Mouse (Mus musculus) yolk sac, embryonic 10.5 days (tissue): ENCODE data around the gene Cops7a.

Source experiments
- DNase-seq: peaks from one replicate; pipeline ENCODE4 v3.0.0-alpha.2; 2017; ENCODE audit warnings: low spot score

Cops7a gene

DNA sequence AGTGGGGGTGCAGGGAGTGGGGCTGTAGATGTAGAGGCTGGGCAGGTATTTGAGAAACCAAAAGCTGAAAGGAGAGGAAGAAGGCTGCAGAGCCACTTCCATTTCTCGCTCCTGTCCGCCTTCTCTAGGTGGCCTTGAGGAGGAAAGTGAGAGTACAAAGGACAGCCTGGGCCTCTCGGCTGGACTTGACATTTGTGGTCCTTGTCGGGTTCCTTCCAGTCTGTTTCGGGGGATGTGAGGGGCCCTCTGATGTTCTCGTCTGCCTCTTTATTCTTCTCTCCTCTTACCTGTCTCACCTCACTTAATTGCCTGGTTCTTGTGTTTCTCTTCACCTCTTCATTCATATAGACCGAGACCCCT lies 47.0 kb downstream of the Cops7a start:
- DNase-seq = no peak

DNA sequence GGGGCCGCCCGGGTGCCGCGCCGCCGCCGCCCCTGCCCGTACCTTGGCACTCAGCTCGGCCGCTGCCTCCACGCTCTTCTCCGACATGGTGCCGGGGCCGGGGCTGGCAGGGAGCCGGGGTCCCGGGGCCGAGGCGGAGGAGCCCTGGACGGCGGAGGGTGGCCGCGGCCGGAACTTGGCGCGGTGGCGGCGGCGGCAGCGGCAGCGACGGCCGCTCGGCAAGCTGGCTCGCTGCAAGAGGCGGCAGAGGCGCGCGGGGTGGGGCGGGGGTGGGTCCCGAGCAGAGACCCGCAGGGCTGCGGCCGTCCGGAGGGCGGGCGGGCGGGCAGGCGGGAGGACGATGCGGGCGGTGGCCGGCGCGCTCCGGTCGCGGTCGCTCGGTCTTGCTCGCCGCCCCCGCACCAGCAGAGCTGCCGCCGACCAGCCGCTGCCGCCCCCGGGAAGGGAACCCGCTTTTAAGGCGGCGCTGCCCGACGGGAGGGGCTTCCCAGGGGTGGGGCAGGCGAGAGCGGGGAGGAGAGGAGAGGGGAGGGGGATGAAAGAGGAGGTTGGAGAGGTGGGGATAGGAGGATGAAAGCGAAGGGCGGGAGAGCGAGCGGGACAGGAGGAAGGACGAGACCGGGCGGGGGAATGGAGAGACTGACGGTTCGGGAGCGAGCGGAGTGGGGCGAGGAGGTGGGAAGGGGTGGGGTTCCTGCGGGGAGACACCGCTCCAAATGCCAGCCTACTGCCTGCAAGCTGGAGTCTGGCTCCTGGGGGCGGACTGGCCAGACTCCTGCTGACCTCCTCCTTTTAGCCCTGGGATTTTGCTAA lies 47.6 kb downstream of the Cops7a start:
- DNase-seq = peak; percentile 98

DNA sequence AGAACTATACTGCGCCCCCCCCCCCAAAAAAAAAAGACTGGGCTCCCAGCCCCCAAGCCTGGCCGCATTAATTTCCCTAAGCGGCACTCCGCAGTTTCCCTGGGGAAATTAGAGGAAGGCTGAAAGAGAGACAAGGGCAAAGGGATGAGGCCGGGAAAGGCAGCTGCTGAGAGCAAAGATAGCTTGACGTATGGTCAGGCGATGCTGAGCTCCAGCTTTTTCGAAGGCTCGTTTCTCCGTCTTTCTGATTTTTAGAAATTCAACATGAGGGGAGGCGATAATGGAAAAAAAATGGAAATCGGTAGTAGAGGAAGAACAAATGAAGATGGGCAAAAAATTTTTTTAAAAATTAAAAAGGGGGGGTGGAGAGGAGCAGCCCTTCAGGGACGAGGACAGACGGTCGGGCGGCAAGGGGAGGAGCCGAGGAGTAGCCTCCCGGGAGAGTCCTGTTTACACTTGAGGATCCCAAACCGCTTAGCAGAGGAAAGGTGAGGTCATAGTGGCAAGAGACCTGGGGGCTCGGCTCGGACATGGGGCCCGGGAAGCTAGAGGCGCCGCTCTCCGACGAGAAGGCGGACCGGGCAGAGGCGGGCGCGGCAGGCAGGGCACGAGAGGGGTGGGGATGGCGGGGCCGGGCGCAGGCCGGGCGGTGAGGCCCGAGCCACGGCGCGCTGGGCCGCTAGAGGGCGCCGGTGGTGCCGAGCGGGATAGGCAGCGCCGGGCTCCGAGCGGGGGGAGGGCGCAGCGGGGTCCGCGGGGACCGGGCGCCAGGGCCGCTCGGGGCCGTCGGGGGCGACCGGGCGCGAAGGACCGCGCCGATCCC lies 48.4 kb downstream of the Cops7a start:
- DNase-seq = peak; percentile 87

DNA sequence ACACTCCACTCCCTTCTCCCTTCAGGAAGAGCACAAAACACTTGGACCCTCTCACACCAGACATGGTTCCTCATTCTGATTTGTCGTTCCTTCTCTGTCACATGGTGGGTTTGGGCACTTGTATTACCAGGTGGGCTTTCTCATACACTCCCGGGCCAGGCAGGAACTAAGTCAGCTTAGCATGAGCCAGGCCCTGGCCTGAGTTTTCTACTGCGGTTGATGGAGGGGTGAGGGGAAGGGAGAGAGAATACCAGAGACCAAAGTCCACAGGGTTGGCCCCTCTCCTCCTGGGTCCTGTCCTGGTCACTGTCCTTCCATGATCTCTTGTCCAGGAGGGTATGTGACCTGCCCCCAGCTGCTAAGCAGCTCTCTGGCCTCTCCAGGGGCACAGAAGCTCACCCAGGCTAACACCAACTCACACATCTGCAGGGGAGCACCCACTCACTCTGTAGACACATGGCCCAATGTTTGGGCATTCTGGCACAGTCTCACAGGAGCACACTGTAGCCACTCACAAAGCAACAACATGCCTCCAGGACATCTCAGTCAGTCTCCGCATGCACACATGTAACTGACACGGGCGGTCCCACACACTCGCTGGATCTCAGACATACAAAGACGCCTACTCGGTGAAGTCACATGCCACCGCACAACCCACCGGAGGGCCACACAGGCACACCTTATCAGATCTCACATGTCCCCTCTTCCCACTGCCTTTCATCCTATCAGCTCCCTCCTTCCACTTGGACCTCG lies 49.2 kb downstream of the Cops7a start:
- DNase-seq = peak; percentile 77

DNA sequence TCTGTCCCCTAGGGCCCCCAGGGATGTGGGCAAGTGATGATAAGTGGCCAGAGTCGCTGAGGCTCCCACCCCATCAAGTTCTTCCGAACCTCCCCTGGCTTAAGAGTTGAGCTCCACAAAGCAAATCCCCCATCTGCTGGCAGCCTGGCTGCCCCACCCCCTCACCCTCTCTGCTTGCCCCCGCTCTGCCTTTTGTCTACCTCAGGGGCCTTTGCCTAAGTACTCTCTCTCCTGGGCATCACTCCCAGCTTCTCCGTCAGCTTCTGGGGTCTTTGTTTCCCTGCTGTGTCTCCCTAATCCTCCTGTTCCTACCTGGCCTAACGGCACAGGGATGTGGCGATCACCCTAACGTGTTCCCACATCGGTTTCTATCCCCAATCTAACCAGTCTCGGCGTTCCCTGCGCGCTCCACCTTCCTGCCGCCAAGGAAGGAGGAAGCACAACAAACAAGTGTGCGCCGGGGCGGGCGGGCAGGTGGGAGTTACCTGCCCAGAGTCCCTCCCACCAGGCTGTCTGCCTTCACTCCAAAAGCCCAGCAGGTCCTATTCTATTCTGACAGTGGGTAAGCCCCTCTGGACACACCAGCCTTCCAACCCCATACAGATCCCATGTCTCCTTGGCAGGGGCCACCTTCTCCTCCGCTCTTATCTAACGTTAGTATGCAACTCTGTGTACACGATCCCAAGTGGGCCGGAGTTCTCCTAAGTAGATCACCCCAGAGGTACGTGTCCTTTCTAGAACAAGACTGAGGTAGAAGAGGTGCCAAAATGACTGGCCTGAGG lies 50.0 kb downstream of the Cops7a start:
- DNase-seq = peak; percentile 73

DNA sequence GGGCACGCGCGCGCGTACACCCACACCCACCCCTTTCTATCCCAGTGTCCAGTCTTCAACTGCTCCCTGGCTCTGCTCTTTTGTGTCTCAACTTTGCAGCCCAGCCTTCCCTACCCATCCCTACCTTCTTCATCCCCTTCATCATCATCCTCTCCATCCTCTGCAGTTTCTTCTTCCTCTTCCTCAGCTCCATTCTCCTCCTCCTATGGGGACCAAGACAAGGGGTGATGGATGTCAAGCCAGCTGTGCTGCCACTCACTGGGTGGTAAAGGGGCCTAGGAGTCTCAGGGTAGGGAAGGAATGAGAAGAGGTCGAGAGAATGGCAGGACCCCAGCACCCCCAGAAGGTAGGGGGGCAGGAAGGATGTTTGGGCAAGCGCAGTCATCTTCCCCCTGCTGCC lies 50.8 kb downstream of the Cops7a start:
- DNase-seq = no peak

DNA sequence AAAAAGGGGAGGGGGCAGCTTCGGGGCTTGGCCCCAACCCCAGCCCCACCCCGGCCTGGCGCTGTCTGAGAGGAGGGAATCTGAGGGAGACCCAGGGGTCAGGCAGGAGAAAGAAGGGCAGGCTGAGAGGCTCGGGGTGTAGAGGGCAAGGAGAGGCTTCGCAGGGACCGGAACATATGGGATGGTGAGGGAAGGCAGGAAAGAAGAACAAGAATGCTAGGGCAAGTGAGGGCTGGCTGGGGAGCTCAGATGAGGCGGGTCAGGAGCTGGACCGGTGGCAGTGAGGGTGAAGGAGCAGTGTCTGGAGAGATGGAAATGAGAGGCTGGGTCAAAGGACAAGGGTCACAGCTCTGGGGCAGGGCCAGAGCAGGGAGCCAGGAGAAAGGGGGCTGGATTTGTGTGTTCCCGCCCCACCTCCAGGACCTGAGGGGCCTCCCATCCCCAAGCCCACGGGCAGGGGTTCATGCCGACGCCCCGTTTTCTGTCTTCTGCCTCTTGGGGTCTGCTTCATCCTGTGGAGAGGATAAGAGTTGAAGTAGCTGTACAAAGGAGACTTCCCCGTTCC lies 51.5 kb downstream of the Cops7a start:
- peak; percentile 83 for DNase-seq

DNA sequence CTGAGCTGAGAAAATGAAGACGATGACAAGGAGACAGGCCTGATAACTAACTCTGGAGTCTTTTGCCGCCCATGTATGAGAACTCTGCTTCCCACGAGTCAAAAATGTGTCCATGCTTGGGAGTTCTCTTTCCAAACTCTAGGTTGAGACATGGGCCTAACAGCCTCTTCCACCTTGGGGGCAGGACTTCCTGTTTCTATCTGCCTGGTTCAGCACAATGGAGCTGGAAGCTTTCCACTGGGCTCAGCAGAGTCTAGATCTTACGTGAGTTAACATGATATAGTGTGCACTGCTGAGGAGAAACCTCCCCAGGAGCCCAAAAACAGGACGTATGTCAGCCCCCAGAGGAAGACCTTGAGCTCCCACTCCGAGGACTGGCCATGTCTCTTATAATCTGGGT lies 52.1 kb downstream of the Cops7a start:
- DNase-seq = no peak

DNA sequence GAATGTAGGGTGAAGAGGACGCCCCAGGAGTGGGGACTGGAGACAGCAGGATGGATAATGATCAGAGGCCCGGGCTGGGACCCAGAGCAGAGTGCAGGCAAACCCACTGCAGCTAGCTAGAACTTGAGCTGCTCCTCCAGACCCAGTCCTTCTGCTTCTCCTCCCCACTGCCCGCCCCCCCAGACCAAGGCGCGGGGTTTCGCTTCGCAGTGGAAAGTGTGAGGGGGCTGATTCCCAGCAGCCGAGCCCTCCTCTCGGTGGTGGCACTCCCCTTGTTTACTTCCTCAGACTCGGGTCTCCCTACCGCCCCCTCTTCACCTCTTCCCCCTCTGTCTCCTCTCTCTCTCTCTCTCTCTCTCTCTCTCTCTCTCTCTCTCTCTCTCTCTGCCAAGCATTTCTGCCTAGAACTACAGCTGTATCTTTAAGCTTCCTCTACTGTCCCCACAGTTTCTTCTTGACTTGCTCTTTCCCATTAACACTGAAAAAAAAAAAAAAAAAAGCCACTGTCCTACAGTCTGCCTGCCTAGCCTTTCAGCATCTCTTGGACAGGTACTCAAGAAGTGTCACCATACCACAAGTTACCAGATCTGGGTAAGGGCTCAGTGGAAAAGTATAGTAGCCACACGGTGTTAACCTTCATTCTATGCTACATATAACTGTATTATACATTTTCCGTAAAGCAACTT lies 53.7 kb downstream of the Cops7a start, which contains the start of gene Lag3:
Lag3 (minus strand) TSS at position 173 of the 686 bp plus-strand sequence.
- no peak for DNase-seq

DNA sequence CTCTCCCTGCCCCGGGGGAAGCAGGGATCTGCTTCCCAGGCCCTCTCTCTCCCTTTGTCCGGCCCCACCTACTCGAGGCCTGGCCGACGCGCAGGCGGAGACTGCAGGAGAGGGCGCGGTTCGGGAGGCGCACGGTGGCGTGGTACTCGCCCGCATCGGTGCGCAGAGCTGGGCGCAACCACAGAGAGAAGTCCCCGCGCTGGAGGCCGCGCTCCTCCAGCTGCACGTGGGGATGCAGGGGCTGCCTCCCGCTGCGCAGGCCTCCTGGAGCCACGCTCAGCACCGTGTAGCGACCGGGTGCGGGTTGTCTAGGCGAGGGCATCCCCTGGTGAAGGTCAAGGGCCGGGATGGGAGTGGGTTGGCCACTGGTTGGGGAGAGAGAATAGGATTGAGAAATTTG lies 55.3 kb downstream of the Cops7a start:
- no peak for DNase-seq
